Mouse (Mus musculus) lung, adult 2 months (tissue): ENCODE results near the gene Adcy7.

Experiments used
- CTCF ChIP-seq: fragments of 200-500 bp; IDR thresholded peaks from 2 replicates; pipeline ENCODE4 v1.5.1; 2011; ENCODE audit warnings: mild to moderate bottlenecking, low read length, control low read depth; ENCODE audit not compliant: insufficient read depth
- POLR2A ChIP-seq: fragments of 200-500 bp; IDR thresholded peaks from 2 replicates; pipeline ENCODE4 v1.6.1; 2011; ENCODE audit warnings: low read depth, mild to moderate bottlenecking, control low read depth, low read length, borderline replicate concordance; ENCODE audit errors: extremely low read depth

- TF ChIP-seq CTCF (no peak), POLR2A (no peak)
Observed at GRCm38 (mm10) chr8:88326328-88326727, 54.1 kb downstream of the Adcy7 start.
